Mouse (Mus musculus): Measurements from ENCODE around the gene Dnttip2. TPM values are rescaled to one million over a fixed set of nuclear protein-coding genes. Genes with fewer than 3 reads are reported as not detected.

The Dnttip2 gene
- polyA plus RNA-seq, 1 experiment, result 33.5 TPM

DNA sequence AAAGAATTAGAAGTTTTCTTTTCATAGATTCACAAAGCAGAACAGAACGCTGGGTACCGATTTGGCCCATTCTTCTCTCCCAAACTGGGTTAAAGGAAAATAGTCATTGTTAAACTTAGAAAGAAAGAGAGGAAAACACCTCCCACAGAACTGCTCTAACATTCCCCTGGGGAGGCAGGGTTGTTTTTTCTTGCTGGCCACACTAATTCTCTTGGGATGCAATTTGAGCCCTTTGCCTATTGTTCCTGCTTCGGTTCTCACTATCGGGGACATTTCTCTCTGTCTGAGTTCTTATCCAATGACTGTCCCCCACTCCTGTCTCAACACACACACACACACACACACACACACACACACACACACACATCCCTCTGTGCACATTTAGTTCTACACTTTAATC lies 59.3 kb downstream of the Dnttip2 start:
- Histone ChIP-seq H3K27ac (ENCODE audit: control insufficient read depth, insufficient read depth, low read depth, low read length, poor library complexity) (no peak overlapping the region), H3K4me1 (ENCODE audit: control insufficient read depth, insufficient read depth, low read length) (peaks cover 2% of the 10 kb centered on the region; the same call in 1 of the 2 replicates), H3K4me3 (replicated peaks; ENCODE audit: control insufficient read depth, low read depth, low read length) (no peak overlapping the region)
- WGBS, result 56% methylated on average over 4 of the region's 4 CpGs
- TF ChIP-seq POLR2A (IDR thresholded peaks at IDR 0.05; ENCODE audit: borderline replicate concordance, control insufficient read depth, low read depth, low read length) (no peak), CTCF (IDR thresholded peaks at IDR 0.05; ENCODE audit: control insufficient read depth, insufficient read depth, low read length) (no peak)

DNA sequence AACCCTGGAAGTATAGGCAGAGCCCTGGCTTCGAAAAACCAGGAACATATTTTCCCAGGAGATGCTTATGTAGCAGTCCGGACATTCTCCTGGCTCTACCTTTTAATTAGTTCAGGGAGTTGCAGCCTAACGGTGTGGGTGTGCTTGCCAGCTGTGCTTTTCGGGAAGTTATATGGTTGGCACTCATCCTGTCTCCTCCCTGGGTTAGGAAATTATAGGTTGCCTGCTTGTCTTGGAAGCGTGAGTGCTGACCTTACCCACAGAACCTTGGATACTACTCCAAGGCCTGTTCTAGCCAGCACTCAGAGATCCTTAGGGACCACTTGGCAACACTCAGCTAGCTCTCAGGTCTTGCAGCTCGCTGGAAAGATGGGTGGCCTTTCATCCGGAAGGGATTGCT lies 59.7 kb downstream of the Dnttip2 start:
- no peak overlapping the region for H3K27ac ChIP-seq (ENCODE audit: control insufficient read depth, insufficient read depth, low read depth, low read length, poor library complexity)
- H3K4me3 ChIP-seq (replicated peaks; ENCODE audit: control insufficient read depth, low read depth, low read length), result no peak overlapping the region
- WGBS, result 38% methylated on average over 7 of the region's 7 CpGs
- no peak for TF ChIP-seq POLR2A (IDR thresholded peaks at IDR 0.05; ENCODE audit: borderline replicate concordance, control insufficient read depth, low read depth, low read length)
- TF ChIP-seq CTCF (IDR thresholded peaks at IDR 0.05; ENCODE audit: control insufficient read depth, insufficient read depth, low read length), result no peak
- peaks cover 2% of the 10 kb centered on the region; the same call in 1 of the 2 replicates for H3K4me1 ChIP-seq (ENCODE audit: control insufficient read depth, insufficient read depth, low read length)

DNA sequence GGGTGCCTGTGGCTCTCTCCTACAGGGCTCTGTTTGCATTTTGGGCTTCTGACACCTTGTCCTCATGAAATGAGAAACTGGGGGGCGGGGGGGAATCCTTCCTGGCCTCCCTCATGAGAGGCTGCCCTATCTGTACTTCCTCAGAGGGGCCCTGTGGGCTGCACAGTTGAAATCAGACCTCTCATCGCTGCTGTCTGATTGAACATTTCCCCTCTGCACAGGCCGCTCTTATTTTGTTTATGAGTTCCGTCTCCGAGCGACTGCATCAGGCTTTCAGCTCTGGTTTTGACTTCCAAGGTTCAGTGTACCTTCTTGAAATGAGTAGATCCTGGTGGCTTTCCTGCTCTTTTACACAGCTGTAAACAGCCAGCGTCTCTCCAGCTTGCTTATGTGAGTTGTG lies 60.2 kb downstream of the Dnttip2 start:
- H3K4me1 ChIP-seq (ENCODE audit: control insufficient read depth, insufficient read depth, low read length), result peaks cover 2% of the 10 kb centered on the region; the same call in 1 of the 2 replicates
- H3K27ac ChIP-seq (ENCODE audit: control insufficient read depth, insufficient read depth, low read depth, low read length, poor library complexity), result no peak overlapping the region
- WGBS, result 11% methylated on average over 7 of the region's 7 CpGs
- H3K4me3 ChIP-seq (replicated peaks; ENCODE audit: control insufficient read depth, low read depth, low read length), result no peak overlapping the region
- TF ChIP-seq POLR2A (IDR thresholded peaks at IDR 0.05; ENCODE audit: borderline replicate concordance, control insufficient read depth, low read depth, low read length) (no peak), CTCF (IDR thresholded peaks at IDR 0.05; ENCODE audit: control insufficient read depth, insufficient read depth, low read length) (no peak)

Other genes starting within 250 kb of the Dnttip2 start
- gene Abca4, start 229.9 kb upstream of the Dnttip2 start, polyA plus RNA-seq (2011; ENCODE audit: insufficient read depth, insufficient read length, low replicate concordance, missing spikeins), result 0.49 TPM in 1 of 2 replicates, not detected in the other
- 107 and 167 TPM in 2 replicates for gene Gclm, start 28.8 kb upstream of the Dnttip2 start, polyA plus RNA-seq (2011; ENCODE audit: insufficient read depth, insufficient read length, low replicate concordance, missing spikeins)
- 1.1 and 2.2 TPM in 2 replicates for gene Bcar3, start 19.7 kb downstream of the Dnttip2 start, polyA plus RNA-seq (2011; ENCODE audit: insufficient read depth, insufficient read length, low replicate concordance, missing spikeins)